Comparison of ENCODE assay signal across 18 mouse cellular contexts in genomic region chr2:28025776-28026175, GRCm38 (mm10). TPM values are rescaled to one million over a fixed set of nuclear protein-coding genes. Genes with fewer than 3 reads are reported as not detected.
"Had no signal": no experiment of that assay in that cellular context is flagged by ENCODE, and none has a peak within 500 bp of the region (broad histone marks: within the 10 kb centered on the region; RNA-seq: fewer than 3 reads in every experiment).

No protein-coding gene starts in this region.

- H3K4me2 ChIP-seq: limb, embryonic 13.5 days; liver, embryonic 11.5 days; midbrain, embryonic 12.5 days had no signal

- H3K4me3 ChIP-seq: limb, embryonic 13.5 days; megakaryocyte, embryonic 14.5 days; midbrain, embryonic 12.5 days; myocyte had no signal

- H3K27ac ChIP-seq: limb, embryonic 13.5 days; macrophage; midbrain, embryonic 12.5 days had no signal

- DNase-seq: kidney, adult 8-10 months; kidney, postnatal 25 days; layer of hippocampus, postnatal 36 days; lung, adult 18-20 months; lung, postnatal 14 days; thymus, adult 18-20 months; thymus, postnatal 14 days had no signal

- ATAC-seq: inflammation-experienced regulatory T-cells, adult 6 months; intestine, postnatal 0 days had no signal

- H3K9me3 ChIP-seq: limb, embryonic 13.5 days; midbrain, embryonic 12.5 days had no signal

- H3K9ac ChIP-seq: limb, embryonic 13.5 days; midbrain, embryonic 12.5 days had no signal

- H3K27me3 ChIP-seq: limb, embryonic 13.5 days; midbrain, embryonic 12.5 days had no signal

- H3K4me1 ChIP-seq: limb, embryonic 13.5 days; megakaryocyte, embryonic 14.5 days; midbrain, embryonic 12.5 days had no signal

RNA-seq across cellular contexts. Expression of gene Fcnb, which starts 58.9 kb away (rescaled TPM):
- total RNA-seq: layer of hippocampus, postnatal 36 days; left cerebral cortex, postnatal 36 days had no signal
- polyA plus RNA-seq: inflammation-experienced regulatory T-cells, adult 6 months; intestine, postnatal 0 days; limb, embryonic 13.5 days; midbrain, embryonic 12.5 days; myocyte; neural tube, embryonic 11.5 days; urinary bladder, adult 2 months had no signal
